Mouse (Mus musculus) right cerebral cortex, adult 2 months (tissue): ENCODE data around the gene Lnx2.

Experiments used
- DNase-seq, 2 experiments: peaks; one replicate each; pipeline ENCODE4 v3.0.0; 2021 to 2022; ENCODE audit warnings: low spot score in 2 of 2

The Lnx2 gene

DNA sequence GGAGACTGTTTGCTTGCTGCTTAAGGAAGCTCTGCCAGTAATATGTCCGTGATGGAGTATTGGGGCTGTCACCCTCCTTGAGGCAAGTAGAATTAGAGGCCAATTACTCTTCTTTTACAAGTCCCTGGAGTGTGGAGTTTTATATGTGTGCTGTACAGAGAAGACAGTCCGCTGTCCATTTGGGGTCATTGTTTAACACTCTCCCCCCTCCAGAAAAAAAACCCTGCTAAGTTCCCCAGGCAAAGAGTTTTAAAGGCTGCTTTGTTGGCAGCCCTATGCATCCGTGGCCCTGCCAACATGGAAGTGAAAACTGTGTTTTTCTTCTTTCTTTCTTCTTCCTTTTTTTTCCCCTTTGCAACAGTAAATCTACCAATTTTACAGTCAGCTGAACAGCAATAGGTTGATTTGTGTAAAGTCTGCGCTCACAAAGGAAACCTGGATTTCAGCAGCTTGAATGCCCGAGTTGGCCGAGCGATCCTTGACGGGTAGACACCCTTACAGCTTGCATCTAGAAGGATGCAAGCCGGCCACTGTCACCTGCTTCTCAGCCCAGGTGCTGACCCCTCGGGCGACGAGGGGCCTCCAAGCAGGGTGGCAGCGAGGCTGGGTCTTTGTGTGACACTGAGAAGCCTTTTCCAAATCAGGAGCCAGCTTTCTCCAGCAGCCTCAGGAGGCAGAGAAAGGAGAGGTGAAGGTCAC, 107.5 kb downstream of the Lnx2 start:
- DNase-seq = no peak
